Mouse (Mus musculus) cerebellum, adult 11-12 months (tissue): Measurements from ENCODE around the gene Parvb.

ENCODE experiments used
- DNase-seq: peaks from one replicate; pipeline ENCODE4 v3.0.0; 2022

Gene Parvb

GRCm38 (mm10) chr15:84328870-84329269 is 97.0 kb downstream of the Parvb start:
- DNase-seq = no peak

- no peak for DNase-seq
Observed at GRCm38 (mm10) chr15:84329940-84330339, 98.1 kb downstream of the Parvb start.

- no peak for DNase-seq
Observed at GRCm38 (mm10) chr15:84331066-84331612, 99.3 kb downstream of the Parvb start.

- no peak for DNase-seq
Observed at GRCm38 (mm10) chr15:84336281-84336817, 104.5 kb downstream of the Parvb start.

GRCm38 (mm10) chr15:84337599-84337998 is 105.8 kb downstream of the Parvb start:
- no peak for DNase-seq

GRCm38 (mm10) chr15:84340926-84341325 is 109.1 kb downstream of the Parvb start:
- DNase-seq = no peak

- no peak for DNase-seq
Observed at GRCm38 (mm10) chr15:84348769-84349168, 116.9 kb downstream of the Parvb start.

GRCm38 (mm10) chr15:84349915-84350738 is 118.3 kb downstream of the Parvb start:
- no peak for DNase-seq

GRCm38 (mm10) chr15:84351342-84351741 is 119.5 kb downstream of the Parvb start:
- DNase-seq = no peak

GRCm38 (mm10) chr15:84351915-84352844 is 120.3 kb downstream of the Parvb start:
- no peak for DNase-seq

GRCm38 (mm10) chr15:84355081-84355480 is 123.2 kb downstream of the Parvb start:
- DNase-seq = no peak

GRCm38 (mm10) chr15:84364746-84365145 is 132.9 kb downstream of the Parvb start:
- DNase-seq = no peak
